Comparison of ENCODE assay signal across 16 mouse cellular contexts in genomic region chr2:69097526-69097925, GRCm38 (mm10).
"Had no signal": no experiment of that assay in that cellular context is flagged by ENCODE, and none has a peak within 500 bp of the region (broad histone marks: within the 10 kb centered on the region; RNA-seq: fewer than 3 reads in every experiment).

No protein-coding gene starts in this region.

- H3K9me3 ChIP-seq: lung, embryonic 15.5 days; megakaryocyte, embryonic 14.5 days; midbrain, embryonic 13.5 days; midbrain, embryonic 15.5 days; neural tube, embryonic 12.5 days; stomach, embryonic 15.5 days had no signal

- H3K4me1 ChIP-seq: lung, embryonic 15.5 days; midbrain, embryonic 13.5 days; midbrain, embryonic 15.5 days; neural tube, embryonic 12.5 days; stomach, embryonic 15.5 days had no signal

- H3K36me3 ChIP-seq: lung, embryonic 15.5 days; midbrain, embryonic 13.5 days; midbrain, embryonic 15.5 days; neural tube, embryonic 12.5 days; stomach, embryonic 15.5 days had no signal

- DNase-seq: lung, postnatal 14 days; lung, postnatal 36 days; right cerebral cortex, postnatal 14 days; thymus, adult 2 months; thymus, postnatal 25 days; thymus, postnatal 4 days had no signal

- H3K27ac ChIP-seq: lung, embryonic 15.5 days; macrophage; midbrain, embryonic 13.5 days; midbrain, embryonic 15.5 days; neural tube, embryonic 12.5 days; stomach, embryonic 15.5 days; stomach, postnatal 0 days had no signal

- H3K4me3 ChIP-seq: lung, embryonic 15.5 days; megakaryocyte, embryonic 14.5 days; midbrain, embryonic 13.5 days; midbrain, embryonic 15.5 days; neural tube, embryonic 12.5 days; stomach, embryonic 15.5 days had no signal

- H3K27me3 ChIP-seq: lung, embryonic 15.5 days; megakaryocyte, embryonic 14.5 days; midbrain, embryonic 13.5 days; midbrain, embryonic 15.5 days; neural tube, embryonic 12.5 days; stomach, embryonic 15.5 days had no signal

- ATAC-seq: lung, postnatal 0 days; midbrain, embryonic 13.5 days; midbrain, embryonic 15.5 days had no signal

- H3K9ac ChIP-seq: lung, embryonic 15.5 days; midbrain, embryonic 13.5 days; midbrain, embryonic 15.5 days; neural tube, embryonic 12.5 days; stomach, embryonic 15.5 days had no signal

- H3K4me2 ChIP-seq: lung, embryonic 15.5 days; midbrain, embryonic 11.5 days; midbrain, embryonic 13.5 days; midbrain, embryonic 15.5 days; neural tube, embryonic 12.5 days; stomach, embryonic 15.5 days had no signal
